Mouse (Mus musculus) c-Kit-positive CD71-positive TER-119-negative erythroid progenitor cells, embryonic 14.5 days (primary cell): ENCODE measurements around the gene Tom1.

ENCODE experiments used
- DNase-seq: peaks from one replicate; pipeline ENCODE4 v3.0.0-alpha.2; 2013; ENCODE audit warnings: low read depth

The Tom1 gene

GRCm38 (mm10) chr8:75088989-75089881, 55.7 kb downstream of the Tom1 start:
- peak; percentile 52 for DNase-seq

- no peak for DNase-seq
Measured at GRCm38 (mm10) chr8:75090781-75091365, 57.4 kb downstream of the Tom1 start.

- peak; percentile 60 for DNase-seq
Measured at GRCm38 (mm10) chr8:75093399-75094156, 60.1 kb downstream of the Tom1 start, which contains the start of gene Hmox1. Gene Hmox1 (plus strand): TSS chr8:75093621.

- no peak for DNase-seq
Measured at GRCm38 (mm10) chr8:75102956-75103355, 69.5 kb downstream of the Tom1 start.

GRCm38 (mm10) chr8:75103376-75103878, 69.9 kb downstream of the Tom1 start:
- no peak for DNase-seq

- peak; percentile 77 for DNase-seq
Measured at GRCm38 (mm10) chr8:75108527-75109235, 75.2 kb downstream of the Tom1 start.

- DNase-seq, result peak; percentile 100
Measured at GRCm38 (mm10) chr8:75109236-75109967, 75.9 kb downstream of the Tom1 start, which contains the start of gene Mcm5. Gene Mcm5 (plus strand): TSS chr8:75109569.

- no peak for DNase-seq
Measured at GRCm38 (mm10) chr8:75110093-75110492, 76.6 kb downstream of the Tom1 start.

- DNase-seq, result no peak
Measured at GRCm38 (mm10) chr8:75118505-75118904, 85.0 kb downstream of the Tom1 start.

GRCm38 (mm10) chr8:75119287-75119686, 85.8 kb downstream of the Tom1 start:
- DNase-seq, result no peak
